Mouse (Mus musculus): ENCODE measurements at regions not wholly inside any gene's neighbourhood (a gene's known extent, or its start where the extent isn't known, plus 50 kb on each side); places are given as distances from the start of the nearest gene placed in this dataset.

DNA sequence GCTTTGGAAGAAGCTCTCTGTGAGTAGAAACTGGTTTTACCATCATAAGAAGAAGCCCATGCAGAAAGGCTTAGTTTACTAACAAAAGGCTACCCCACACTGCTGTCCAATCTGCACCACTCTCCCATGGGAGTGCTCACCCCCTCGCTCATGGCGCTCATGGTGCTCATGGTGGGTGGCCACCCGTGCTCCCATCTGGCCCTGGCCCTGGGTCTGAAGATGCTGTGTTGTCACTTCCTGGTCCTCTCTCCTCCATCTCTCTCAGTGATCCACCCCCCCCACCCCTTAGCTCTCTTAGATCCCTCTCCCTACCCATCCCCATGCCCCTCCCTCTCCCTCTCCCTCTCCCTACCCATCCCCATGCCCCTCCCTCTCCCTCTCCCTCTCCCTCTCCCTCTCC, 57.2 kb upstream of the Twist2 start:
- ATAC-seq = no peak
- WGBS = 94% methylated on average over 3 of the region's 3 CpGs
- TF ChIP-seq CTCF (IDR thresholded peaks at IDR 0.05; ENCODE audit: low read depth) = no peak
- H3K27me3 ChIP-seq (ENCODE audit: insufficient read depth, low read length) = no peaks in the 10 kb centered on the region
- no peak for DNase-seq
- H3K4me3 ChIP-seq (ENCODE audit: low read depth, low read length) = no peak overlapping the region
- H3K9ac ChIP-seq = no peak overlapping the region
- no peaks in the 10 kb centered on the region for H3K36me3 ChIP-seq (ENCODE audit: insufficient read depth)
- no peaks in the 10 kb centered on the region for H3K4me1 ChIP-seq (ENCODE audit: insufficient read depth)
- H3K27ac ChIP-seq (ENCODE audit: low read depth, low read length) = no peak overlapping the region
- no peak overlapping the region for H3K4me2 ChIP-seq (ENCODE audit: low read depth)
- no peaks in the 10 kb centered on the region for H3K9me3 ChIP-seq (ENCODE audit: low read length)

DNA sequence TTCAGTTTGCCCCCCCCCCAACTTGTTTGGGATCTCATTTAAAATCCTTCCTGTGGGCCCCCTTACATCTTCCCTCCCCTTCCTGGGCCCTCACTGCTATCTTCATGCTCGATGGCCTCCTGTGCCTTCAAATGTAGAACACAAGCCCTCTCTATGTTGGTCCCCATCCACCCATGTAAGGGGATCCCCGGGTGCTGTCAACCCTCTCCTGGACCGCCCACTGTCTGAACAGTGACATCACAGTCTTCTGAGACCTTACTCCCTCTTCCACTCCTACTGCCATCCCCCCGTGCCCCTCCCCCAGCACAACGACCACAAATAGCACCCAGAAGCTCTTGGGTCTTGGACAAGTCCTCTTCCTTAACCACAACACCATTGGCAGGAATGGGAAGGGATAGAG, 56.6 kb upstream of the Twist2 start:
- WGBS = 92% methylated on average over 5 of the region's 5 CpGs
- Histone ChIP-seq H3K9me3 (ENCODE audit: low read length) (no peaks in the 10 kb centered on the region), H3K27ac (ENCODE audit: low read depth, low read length) (no peak overlapping the region), H3K27me3 (ENCODE audit: insufficient read depth, low read length) (no peaks in the 10 kb centered on the region), H3K4me1 (ENCODE audit: insufficient read depth) (no peaks in the 10 kb centered on the region), H3K4me2 (ENCODE audit: low read depth) (no peak overlapping the region), H3K4me3 (ENCODE audit: low read depth, low read length) (no peak overlapping the region), H3K36me3 (ENCODE audit: insufficient read depth) (no peaks in the 10 kb centered on the region), H3K9ac (no peak overlapping the region)
- no peak for DNase-seq
- TF ChIP-seq CTCF (IDR thresholded peaks at IDR 0.05; ENCODE audit: low read depth) = no peak
- ATAC-seq = no peak

DNA sequence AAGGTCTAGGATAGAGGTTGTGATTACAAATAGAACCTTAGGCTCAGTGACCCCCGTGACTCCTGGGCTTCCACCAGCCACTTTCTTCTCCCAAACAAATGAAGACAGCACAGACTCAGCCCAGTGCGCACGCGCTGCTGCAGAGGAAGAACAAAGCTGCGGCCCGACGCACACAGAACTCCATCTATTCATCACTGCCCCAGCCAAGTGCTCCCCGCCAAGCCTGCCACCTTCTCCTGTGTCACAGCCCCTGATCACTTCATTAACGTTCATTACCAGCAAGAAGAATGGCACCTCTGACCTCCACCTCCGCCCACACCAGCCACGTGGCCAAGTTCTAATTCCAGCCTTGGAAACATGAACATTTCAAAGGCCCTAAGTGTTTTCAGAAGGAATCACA, 53.7 kb upstream of the Twist2 start:
- H3K27ac ChIP-seq (ENCODE audit: low read depth, low read length) = no peak overlapping the region
- no peak overlapping the region for H3K9ac ChIP-seq
- TF ChIP-seq CTCF (IDR thresholded peaks at IDR 0.05; ENCODE audit: low read depth) = no peak
- no peak overlapping the region for H3K4me3 ChIP-seq (ENCODE audit: low read depth, low read length)
- ATAC-seq (peak; percentile 74; the same call in 1 of the 2 replicates), DNase-seq (peak; percentile 53)
- WGBS = 18% methylated on average over 11 of the region's 11 CpGs
- H3K36me3 ChIP-seq (ENCODE audit: insufficient read depth) = no peaks in the 10 kb centered on the region
- H3K27me3 ChIP-seq (ENCODE audit: insufficient read depth, low read length) = no peaks in the 10 kb centered on the region
- no peak overlapping the region for H3K4me2 ChIP-seq (ENCODE audit: low read depth)
- H3K9me3 ChIP-seq (ENCODE audit: low read length) = no peaks in the 10 kb centered on the region
- no peaks in the 10 kb centered on the region for H3K4me1 ChIP-seq (ENCODE audit: insufficient read depth)

Data from forebrain, postnatal 0 days (tissue).